Mouse (Mus musculus) megakaryocyte, embryonic 14.5 days (primary cell): ENCODE data around the gene Prex1. TPM values are rescaled to one million over a fixed set of nuclear protein-coding genes. Genes with fewer than 3 reads are reported as not detected.
A peak's percentile ranks its signal among the peaks of the same experiment; 100 is the strongest.

Experiments
- H3K27me3 ChIP-seq: replicated peaks from 2 replicates; pipeline ENCODE3; 2012; ENCODE audit warnings: inconsistent platforms
- H3K36me3 ChIP-seq: replicated peaks from 2 replicates; pipeline ENCODE3; 2012; ENCODE audit warnings: low read length, inconsistent platforms, mixed read lengths
- H3K4me1 ChIP-seq: 2 replicates; pipeline ENCODE4 v1.6.1; 2012; ENCODE audit warnings: inconsistent platforms
- H3K4me3 ChIP-seq: replicated peaks from 2 replicates; pipeline ENCODE3; 2012; ENCODE audit warnings: moderate library complexity, mild to moderate bottlenecking, inconsistent platforms
- H3K9me3 ChIP-seq: 2 replicates; pipeline ENCODE4 v1.6.1; 2012; ENCODE audit warnings: inconsistent platforms
- FLI1 ChIP-seq: IDR thresholded peaks from 2 replicates; pipeline ENCODE4 v1.6.1; 2012; ENCODE audit warnings: low read length, inconsistent platforms, mixed read lengths
- GATA1 ChIP-seq: IDR thresholded peaks from 3 replicates; pipeline ENCODE4 v1.6.1; 2012; ENCODE audit warnings: mixed read lengths, low read length, inconsistent platforms, borderline replicate concordance
- polyA plus RNA-seq: library from polyadenylated mRNA; stranded (reverse); fragments of >175 nt; gene quantifications from 2 replicates; pipeline ENCODE4 v1.2.3, GENCODE M21; 2012; ENCODE audit warnings: low replicate concordance; ENCODE audit not compliant: insufficient read depth

Gene Prex1
- polyA plus RNA-seq, 1 experiment: 14.4 TPM

GRCm38 (mm10) chr2:166574934-166575333 is 138.7 kb downstream of the Prex1 start:
- Histone ChIP-seq H3K4me1 (no peaks in the 10 kb centered on the region; the same call in 1 of the 2 replicates), H3K27me3 (peaks cover 39% of the 10 kb centered on the region), H3K9me3 (no peaks in the 10 kb centered on the region), H3K36me3 (peaks cover 42% of the 10 kb centered on the region), H3K4me3 (no peak overlapping the region)
- TF ChIP-seq GATA1: no peak
- no peak for TF ChIP-seq FLI1

GRCm38 (mm10) chr2:166573621-166574020 is 140.0 kb downstream of the Prex1 start:
- Histone ChIP-seq H3K4me1 (no peaks in the 10 kb centered on the region; the same call in 1 of the 2 replicates), H3K36me3 (peaks cover 49% of the 10 kb centered on the region), H3K9me3 (no peaks in the 10 kb centered on the region), H3K27me3 (peaks cover 42% of the 10 kb centered on the region), H3K4me3 (no peak overlapping the region)
- TF ChIP-seq GATA1: no peak
- no peak for TF ChIP-seq FLI1

GRCm38 (mm10) chr2:166572297-166572696 is 141.3 kb downstream of the Prex1 start:
- Histone ChIP-seq H3K4me3 (no peak overlapping the region), H3K36me3 (peaks cover 56% of the 10 kb centered on the region), H3K9me3 (no peaks in the 10 kb centered on the region), H3K27me3 (peaks cover 41% of the 10 kb centered on the region), H3K4me1 (no peaks in the 10 kb centered on the region; the same call in 1 of the 2 replicates)
- no peak for TF ChIP-seq FLI1
- no peak for TF ChIP-seq GATA1

- TF ChIP-seq GATA1 (no peak), FLI1 (no peak)
- Histone ChIP-seq H3K4me3 (peak overlapping the region; percentile 21), H3K36me3 (peaks cover 51% of the 10 kb centered on the region), H3K9me3 (0 out of 2 replicates have a peak, but pooled peaks cover 3% of the 10 kb centered on the region), H3K27me3 (peaks cover 33% of the 10 kb centered on the region), H3K4me1 (no peaks in the 10 kb centered on the region)
Observed at GRCm38 (mm10) chr2:166569182-166569581, 144.4 kb downstream of the Prex1 start.

- Histone ChIP-seq H3K4me1 (peaks cover 13% of the 10 kb centered on the region), H3K27me3 (peaks cover 31% of the 10 kb centered on the region), H3K36me3 (peaks cover 30% of the 10 kb centered on the region), H3K9me3 (0 out of 2 replicates have a peak, but pooled peaks cover 3% of the 10 kb centered on the region), H3K4me3 (no peak overlapping the region)
- TF ChIP-seq GATA1 (no peak), FLI1 (no peak)
Observed at GRCm38 (mm10) chr2:166565503-166565902, 148.1 kb downstream of the Prex1 start.

GRCm38 (mm10) chr2:166564455-166564854 is 149.2 kb downstream of the Prex1 start:
- H3K4me3 ChIP-seq: peak overlapping the region; percentile 82

GRCm38 (mm10) chr2:166563890-166564289 is 149.7 kb downstream of the Prex1 start:
- peaks cover 37% of the 10 kb centered on the region for H3K27me3 ChIP-seq
- H3K36me3 ChIP-seq: peaks cover 19% of the 10 kb centered on the region
- H3K4me1 ChIP-seq: peaks cover 13% of the 10 kb centered on the region
- H3K4me3 ChIP-seq: peak overlapping the region; percentile 77
- H3K9me3 ChIP-seq: 0 out of 2 replicates have a peak, but pooled peaks cover 3% of the 10 kb centered on the region
- TF ChIP-seq GATA1: no peak
- TF ChIP-seq FLI1: no peak

More at GRCm38 (mm10) chr2:166564455-166564854, 149.2 kb downstream of the Prex1 start:
- Histone ChIP-seq H3K4me1 (peaks cover 13% of the 10 kb centered on the region), H3K9me3 (0 out of 2 replicates have a peak, but pooled peaks cover 3% of the 10 kb centered on the region), H3K27me3 (peaks cover 34% of the 10 kb centered on the region), H3K36me3 (peaks cover 23% of the 10 kb centered on the region)
- TF ChIP-seq FLI1 (no peak), GATA1 (no peak)

- no peak for TF ChIP-seq GATA1
- TF ChIP-seq FLI1: no peak
- Histone ChIP-seq H3K27me3 (peaks cover 43% of the 10 kb centered on the region), H3K4me3 (no peak overlapping the region), H3K36me3 (peaks cover 10% of the 10 kb centered on the region), H3K9me3 (0 out of 2 replicates have a peak, but pooled peaks cover 3% of the 10 kb centered on the region), H3K4me1 (peaks cover 13% of the 10 kb centered on the region)
Observed at GRCm38 (mm10) chr2:166563076-166563475, 150.6 kb downstream of the Prex1 start.

GRCm38 (mm10) chr2:166561781-166562180 is 151.9 kb downstream of the Prex1 start:
- H3K4me1 ChIP-seq: peaks cover 13% of the 10 kb centered on the region
- H3K9me3 ChIP-seq: 0 out of 2 replicates have a peak, but pooled peaks cover 3% of the 10 kb centered on the region
- H3K4me3 ChIP-seq: no peak overlapping the region
- H3K27me3 ChIP-seq: peaks cover 49% of the 10 kb centered on the region
- no peak for TF ChIP-seq GATA1
- TF ChIP-seq FLI1: no peak
- H3K36me3 ChIP-seq: no peaks in the 10 kb centered on the region

GRCm38 (mm10) chr2:166560826-166561225 is 152.8 kb downstream of the Prex1 start:
- Histone ChIP-seq H3K9me3 (peaks cover 6% of the 10 kb centered on the region), H3K4me3 (no peak overlapping the region), H3K36me3 (no peaks in the 10 kb centered on the region), H3K4me1 (peaks cover 13% of the 10 kb centered on the region), H3K27me3 (peaks cover 52% of the 10 kb centered on the region)
- TF ChIP-seq FLI1: no peak
- TF ChIP-seq GATA1: no peak
